ENCODE assay signal across 9 mouse cellular contexts in genomic region chr8:25389371-25389855, GRCm38 (mm10).
DNase-seq lines count a peak whose midpoint lies in the region; ATAC-seq and TF ChIP-seq lines count a peak whose summit lies in the region.
"Had no signal": no experiment of that assay in that cellular context is flagged by ENCODE, and none has a peak within 500 bp of the region (broad histone marks: within the 10 kb centered on the region; RNA-seq: fewer than 3 reads in every experiment).

No protein-coding gene starts in this region.

- peak; percentile 37 to 43 for DNase-seq in heart, adult 2 months
- no peak for DNase-seq in heart, embryonic 10.5 days (ENCODE audit: low spot score)
- DNase-seq in hindbrain, postnatal 0 days (ENCODE audit: low spot score), result peak; percentile 80
- DNase-seq in lung, postnatal 4 days, result peak; percentile 30 to 62
- no peak for DNase-seq in spleen, postnatal 36 days (ENCODE audit: low spot score in 2 of 2)
- no peak for DNase-seq in T-cell, adult 2 months (ENCODE audit: low spot score)

- no peak for TF ChIP-seq POLR2A in heart, adult 2 months (IDR thresholded peaks at IDR 0.05; ENCODE audit: insufficient read depth, low read depth, low read length)

- no peak overlapping the region for H3K9ac ChIP-seq in heart, adult 2 months (ENCODE audit: low read depth, low read length)
- peak overlapping the region; percentile 19; the same call in 1 of the 2 replicates for H3K9ac ChIP-seq in hindbrain, postnatal 0 days (replicated peaks; ENCODE audit: low read length)

- no peaks in the 10 kb centered on the region for H3K79me2 ChIP-seq in heart, adult 2 months (replicated peaks; ENCODE audit: control insufficient read depth, insufficient read depth, low read length)

- WGBS in heart, adult 2 months, result 50% methylated on average over 10 of the region's 10 CpGs
- 52% methylated on average over 10 of the region's 10 CpGs for WGBS in heart, embryonic 10.5 days
- 10% methylated on average over 10 of the region's 10 CpGs for WGBS in hindbrain, postnatal 0 days

- H3K4me1 ChIP-seq in heart, adult 2 months (ENCODE audit: control insufficient read depth, insufficient read depth, low read length), result peaks cover 3% of the 10 kb centered on the region
- H3K4me1 ChIP-seq in heart, embryonic 10.5 days, result peaks cover 5% of the 10 kb centered on the region
- H3K4me1 ChIP-seq in hindbrain, postnatal 0 days (ENCODE audit: insufficient read depth, low read length), result peaks cover 26% of the 10 kb centered on the region; the same call in 1 of the 2 replicates

- no peaks in the 10 kb centered on the region for H3K27me3 ChIP-seq in heart, adult 2 months (ENCODE audit: control insufficient read depth, insufficient read depth, low read length)
- peaks cover 9% of the 10 kb centered on the region; the same call in 1 of the 2 replicates for H3K27me3 ChIP-seq in heart, embryonic 10.5 days (ENCODE audit: insufficient read depth, poor library complexity, severe bottlenecking)
- no peaks in the 10 kb centered on the region for H3K27me3 ChIP-seq in hindbrain, postnatal 0 days (ENCODE audit: insufficient read depth, low read length)
- H3K27me3 ChIP-seq: CH12.LX had no signal

- ATAC-seq in cerebellum, adult (ENCODE audit: insufficient number of reproducible peaks, low FRiP score, low TSS enrichment), result peak; percentile 50
- peak; percentile 69 for ATAC-seq in frontal cortex, adult (ENCODE audit: low TSS enrichment)
- peak; percentile 90 for ATAC-seq in hindbrain, postnatal 0 days

- H3K4me3 ChIP-seq in heart, adult 2 months, result no peak overlapping the region
- no peak overlapping the region for H3K4me3 ChIP-seq in heart, embryonic 10.5 days
- no peak overlapping the region for H3K4me3 ChIP-seq in hindbrain, postnatal 0 days (ENCODE audit: low read length)

- H3K4me2 ChIP-seq in hindbrain, postnatal 0 days (ENCODE audit: low read depth, low read length), result peak overlapping the region; percentile 27; the same call in 1 of the 2 replicates

- TF ChIP-seq EP300 in heart, adult 2 months (IDR thresholded peaks at IDR 0.05; ENCODE audit: insufficient read depth, low read depth, low read length), result no peak

- intact Hi-C loops in heart, adult 2 months (cut with DNase I), result no loop called here

- no peaks in the 10 kb centered on the region for H3K36me3 ChIP-seq in heart, adult 2 months (ENCODE audit: control insufficient read depth, insufficient read depth, low read length)
- H3K36me3 ChIP-seq in heart, embryonic 10.5 days, result no peaks in the 10 kb centered on the region
- H3K36me3 ChIP-seq in hindbrain, postnatal 0 days (ENCODE audit: insufficient read depth, low read length), result no peaks in the 10 kb centered on the region

- no peak overlapping the region for H3K27ac ChIP-seq in heart, adult 2 months
- no peak overlapping the region for H3K27ac ChIP-seq in heart, embryonic 10.5 days
- peak overlapping the region; percentile 75 for H3K27ac ChIP-seq in hindbrain, postnatal 0 days

- no peaks in the 10 kb centered on the region for H3K9me3 ChIP-seq in heart, embryonic 10.5 days
- no peaks in the 10 kb centered on the region for H3K9me3 ChIP-seq in hindbrain, postnatal 0 days (ENCODE audit: low read length)

- no peak for TF ChIP-seq CTCF in heart, adult 2 months (IDR thresholded peaks at IDR 0.05)
- peak; percentile 13; the same call in 1 of the 2 replicates for TF ChIP-seq CTCF in hindbrain, postnatal 0 days (IDR thresholded peaks at IDR 0.05; ENCODE audit: low read depth)

Comparison
In these comparisons a context has a peak if more than half of its experiments do, and no peak if none do; other contexts are left out.
1. DNase-seq: peak in heart, adult 2 months (2 of 2), hindbrain, postnatal 0 days (single experiment) and lung, postnatal 4 days (2 of 2); none in heart, embryonic 10.5 days (single experiment), spleen, postnatal 36 days (0 of 2) and T-cell, adult 2 months (single experiment).
2. Peak in every context shown above with its lines, with median percentiles within 50 percentile points of each other: ATAC-seq.